Mouse (Mus musculus) stomach, embryonic 15.5 days (tissue): Measurements from ENCODE around the gene Ahrr. TPM values are rescaled to one million over a fixed set of nuclear protein-coding genes. Genes with fewer than 3 reads are reported as not detected.
A peak's percentile ranks its signal among the peaks of the same experiment; 100 is the strongest.

Source experiments
- ATAC-seq: fragments of 200-750 bp; cut with Nextera tagmentation; 2 replicates; pipeline ENCODE4 v1.8.0; 2017; ENCODE audit warnings: low read depth, moderate number of reproducible peaks, moderate TSS enrichment; ENCODE audit not compliant: insufficient read depth, low FRiP score
- H3K27ac ChIP-seq: fragments of 300-500 bp; sonication (generic); 2 replicates; pipeline ENCODE4 v1.5.1; 2015; ENCODE audit warnings: mild to moderate bottlenecking, inconsistent platforms
- H3K27me3 ChIP-seq: fragments of 300-500 bp; sonication (generic); replicated peaks from 2 replicates; pipeline ENCODE4 v1.6.1; 2015; ENCODE audit warnings: inconsistent platforms
- H3K36me3 ChIP-seq: fragments of 300-500 bp; sonication (generic); 2 replicates; pipeline ENCODE4 v1.6.1; 2015; ENCODE audit warnings: inconsistent platforms
- H3K4me1 ChIP-seq: fragments of 300-500 bp; sonication (generic); 2 replicates; pipeline ENCODE4 v1.6.1; 2015; ENCODE audit warnings: inconsistent platforms
- H3K4me2 ChIP-seq: fragments of 300-500 bp; sonication (generic); 2 replicates; pipeline ENCODE4 v1.6.1; 2015; ENCODE audit warnings: mild to moderate bottlenecking, inconsistent platforms
- H3K4me3 ChIP-seq: fragments of 300-500 bp; sonication (generic); replicated peaks from 2 replicates; pipeline ENCODE4 v1.5.1; 2015; ENCODE audit warnings: inconsistent platforms
- H3K9ac ChIP-seq: fragments of 300-500 bp; sonication (generic); 2 replicates; pipeline ENCODE4 v1.6.1; 2015; ENCODE audit warnings: inconsistent platforms
- H3K9me3 ChIP-seq: fragments of 300-500 bp; sonication (generic); 2 replicates; pipeline ENCODE4 v1.6.1; 2016; ENCODE audit warnings: inconsistent platforms
- WGBS: fragments of 180-500 bp; shearing (Covaris S2); methylation state at CpG from one replicate; pipeline ENCODE4 v1.1.7; 2015; 5-methylcytosine and 5-hydroxymethylcytosine counted together
- polyA plus RNA-seq: library from polyadenylated mRNA; unstranded; fragments of >200 nt; fragmentation: Nextera tagmentation; extraction: Ambion mirVana; gene quantifications from 2 replicates; pipeline ENCODE4 v1.2.1, GENCODE M21; 2015

Ahrr gene
- polyA plus RNA-seq, 1 experiment from 2014 or later = 0.50 TPM

GRCm38 (mm10) chr13:74166348-74167056 lies 125.6 kb downstream of the Ahrr start:
- 7% methylated on average over 19 of the region's 19 CpGs for WGBS
- no peaks in the 10 kb centered on the region for H3K4me1 ChIP-seq
- H3K4me2 ChIP-seq = peak overlapping the region; percentile 86
- 0 out of 2 replicates have a peak, but pooled peaks cover 8% of the 10 kb centered on the region for H3K36me3 ChIP-seq
- ATAC-seq = peak; percentile 76
- no peak overlapping the region for H3K27ac ChIP-seq
- H3K4me3 ChIP-seq = peak overlapping the region; percentile 51
- H3K9ac ChIP-seq = no peak overlapping the region
- no peaks in the 10 kb centered on the region for H3K9me3 ChIP-seq
- no peaks in the 10 kb centered on the region for H3K27me3 ChIP-seq

Other genes starting within 250 kb of the Ahrr start
- 11.1 and 11.2 TPM in 2 replicates for gene Cep72, start 230.0 kb downstream of the Ahrr start, polyA plus RNA-seq
- 0.55 and 1.1 TPM in 2 replicates for gene Slc9a3, start 170.9 kb downstream of the Ahrr start, polyA plus RNA-seq
- gene Exoc3, start 83.6 kb downstream of the Ahrr start, polyA plus RNA-seq = 59.6 and 67.2 TPM in 2 replicates
- gene Pdcd6, start 25.2 kb upstream of the Ahrr start, polyA plus RNA-seq = 150 and 153 TPM in 2 replicates
- 256 and 275 TPM in 2 replicates for gene Sdha, start 57.9 kb upstream of the Ahrr start, polyA plus RNA-seq
- gene Ccdc127, start 58.0 kb upstream of the Ahrr start, polyA plus RNA-seq = 55.6 and 57.0 TPM in 2 replicates
- gene Lrrc14b, start 71.7 kb upstream of the Ahrr start, polyA plus RNA-seq = not detected in 2 replicates
- 5.2 and 5.9 TPM in 2 replicates for gene Zfp72, start 98.5 kb upstream of the Ahrr start, polyA plus RNA-seq
- gene Ftl1-ps1, start 107.4 kb upstream of the Ahrr start, polyA plus RNA-seq = 76.2 and 338 TPM in 2 replicates
- gene Zfp825, start 201.7 kb upstream of the Ahrr start, polyA plus RNA-seq = 19.3 and 19.5 TPM in 2 replicates